Mouse (Mus musculus): ENCODE data around the gene Zfp607b.

DNA sequence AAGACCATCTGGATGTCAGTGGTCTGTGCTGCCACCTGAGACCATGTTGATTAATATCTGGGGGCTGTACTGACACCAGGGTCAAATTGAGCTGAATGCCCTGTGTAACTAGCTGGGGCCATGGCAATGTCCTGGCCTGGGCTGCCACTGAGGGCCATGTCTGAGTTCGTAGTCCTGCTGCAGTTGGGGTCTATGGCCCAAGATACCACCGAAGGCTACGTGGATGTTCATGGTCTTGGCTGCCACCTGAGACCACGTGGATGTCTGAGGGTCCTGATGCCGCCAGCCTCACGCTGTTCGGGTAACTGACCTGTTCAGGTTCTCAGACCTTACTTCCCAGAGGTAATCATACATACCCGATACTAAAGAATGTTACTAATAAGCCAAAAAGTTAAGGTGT lies 32.8 kb downstream of the Zfp607b start:
- no peak for TF ChIP-seq CTCF (IDR thresholded peaks at IDR 0.05; ENCODE audit: insufficient read depth, low read length)
- no peak for TF ChIP-seq POLR2A (IDR thresholded peaks at IDR 0.05; ENCODE audit: borderline replicate concordance, extremely low read depth, low read depth, low read length)
